Mouse (Mus musculus): ENCODE results near the gene Tedc2. TPM values are rescaled to one million over a fixed set of nuclear protein-coding genes. Genes with fewer than 3 reads are reported as not detected.

Gene Tedc2
- polyA plus RNA-seq, 1 experiment, result 7.7 TPM

DNA sequence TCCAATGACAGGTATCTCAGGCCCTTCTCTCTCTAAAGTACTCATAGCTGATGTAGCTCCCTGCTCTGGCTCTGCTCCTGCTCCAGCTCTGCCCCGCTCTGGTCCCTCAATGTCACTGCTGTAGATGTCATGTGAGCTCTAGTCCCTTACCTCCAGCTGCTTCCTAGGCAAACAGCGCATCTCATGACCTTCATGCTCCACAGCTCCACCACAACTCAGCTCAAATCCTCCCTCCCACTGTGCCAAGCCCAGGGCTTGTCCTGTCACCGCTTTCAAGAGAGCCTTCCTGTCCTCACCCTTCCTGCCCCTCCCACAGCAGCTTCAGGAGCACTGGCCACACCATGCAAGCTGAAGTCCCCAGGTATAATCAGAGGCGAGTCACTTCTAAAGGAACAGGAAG, 20.9 kb downstream of the Tedc2 start:
- no peak overlapping the region for H3K4me3 ChIP-seq (ENCODE audit: insufficient read depth, low read length)
- no peak overlapping the region for H3K27ac ChIP-seq (ENCODE audit: insufficient read depth, low read depth, low read length)
- H3K4me1 ChIP-seq (ENCODE audit: control insufficient read depth, insufficient read depth, low read length), result peaks cover 23% of the 10 kb centered on the region
- TF ChIP-seq CTCF (IDR thresholded peaks at IDR 0.05; ENCODE audit: low read depth, low read length) (no peak), POLR2A (IDR thresholded peaks at IDR 0.05; ENCODE audit: borderline replicate concordance, low read depth, low read length) (no peak)

DNA sequence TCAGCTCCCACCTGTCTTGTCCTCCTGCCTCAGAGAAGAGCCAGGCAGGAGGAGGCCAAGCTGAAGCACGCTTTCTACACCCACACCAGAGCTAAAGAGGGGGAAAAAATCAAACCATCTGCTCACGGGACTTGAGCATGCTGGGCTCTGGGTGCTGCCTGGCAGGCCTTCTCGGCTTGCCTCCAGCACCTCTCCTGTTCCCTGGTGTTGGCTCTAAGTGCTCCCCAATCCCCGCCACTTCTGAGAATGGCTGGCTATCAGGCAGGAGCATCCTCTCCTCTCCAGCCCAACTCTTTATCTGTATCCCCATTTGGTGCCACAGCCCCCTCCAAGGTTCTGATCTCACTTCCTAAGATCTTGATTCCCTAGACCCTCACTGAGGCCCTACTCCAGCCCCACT, 21.4 kb downstream of the Tedc2 start:
- Histone ChIP-seq H3K4me1 (ENCODE audit: control insufficient read depth, insufficient read depth, low read length) (peaks cover 21% of the 10 kb centered on the region), H3K4me3 (ENCODE audit: insufficient read depth, low read length) (no peak overlapping the region), H3K27ac (ENCODE audit: insufficient read depth, low read depth, low read length) (no peak overlapping the region)
- no peak for TF ChIP-seq POLR2A (IDR thresholded peaks at IDR 0.05; ENCODE audit: borderline replicate concordance, low read depth, low read length)
- no peak for TF ChIP-seq CTCF (IDR thresholded peaks at IDR 0.05; ENCODE audit: low read depth, low read length)

DNA sequence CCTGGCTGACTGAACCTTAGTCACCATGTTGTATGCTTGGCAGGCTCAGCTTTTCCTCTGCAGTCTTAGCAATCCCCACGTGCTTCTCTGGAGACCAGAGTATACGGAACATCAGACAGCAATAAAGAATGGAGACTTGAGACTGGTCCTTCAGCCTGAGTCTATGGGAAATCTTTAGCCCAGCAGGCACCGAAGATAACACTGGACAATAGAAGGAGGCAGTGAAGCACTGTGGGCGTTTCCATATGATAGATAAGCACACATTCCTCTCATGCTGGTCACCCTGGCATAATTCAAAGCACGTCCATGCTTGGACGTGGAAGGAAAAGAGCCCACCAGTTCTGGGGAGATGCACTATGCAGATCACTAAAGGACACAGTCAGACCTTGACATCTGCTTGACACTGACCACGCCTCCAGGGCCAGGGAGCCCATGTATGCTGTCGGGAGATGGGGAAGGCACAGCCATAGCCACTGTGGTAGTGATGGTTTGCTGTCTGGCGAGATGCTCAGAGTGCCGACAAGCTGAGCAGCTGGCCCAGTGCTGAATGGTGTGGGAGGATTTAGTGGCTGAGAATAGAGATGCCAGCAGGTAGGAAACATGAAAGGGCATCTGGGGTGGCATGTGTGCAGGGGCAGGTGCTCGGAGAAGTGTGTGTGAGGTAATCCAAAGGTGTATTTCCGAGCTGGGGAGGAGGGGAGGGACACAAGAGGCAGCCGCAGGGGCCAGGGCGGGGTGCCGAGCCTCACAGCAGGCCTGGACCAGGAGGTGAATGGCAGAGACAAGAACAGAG, 23.4 kb downstream of the Tedc2 start:
- H3K4me1 ChIP-seq (ENCODE audit: control insufficient read depth, insufficient read depth, low read length), result peaks cover 33% of the 10 kb centered on the region
- TF ChIP-seq POLR2A (IDR thresholded peaks at IDR 0.05; ENCODE audit: borderline replicate concordance, low read depth, low read length) (no peak), CTCF (IDR thresholded peaks at IDR 0.05; ENCODE audit: low read depth, low read length) (no peak)
- H3K27ac ChIP-seq (ENCODE audit: insufficient read depth, low read depth, low read length), result no peak overlapping the region
- H3K4me3 ChIP-seq (ENCODE audit: insufficient read depth, low read length), result no peak overlapping the region

DNA sequence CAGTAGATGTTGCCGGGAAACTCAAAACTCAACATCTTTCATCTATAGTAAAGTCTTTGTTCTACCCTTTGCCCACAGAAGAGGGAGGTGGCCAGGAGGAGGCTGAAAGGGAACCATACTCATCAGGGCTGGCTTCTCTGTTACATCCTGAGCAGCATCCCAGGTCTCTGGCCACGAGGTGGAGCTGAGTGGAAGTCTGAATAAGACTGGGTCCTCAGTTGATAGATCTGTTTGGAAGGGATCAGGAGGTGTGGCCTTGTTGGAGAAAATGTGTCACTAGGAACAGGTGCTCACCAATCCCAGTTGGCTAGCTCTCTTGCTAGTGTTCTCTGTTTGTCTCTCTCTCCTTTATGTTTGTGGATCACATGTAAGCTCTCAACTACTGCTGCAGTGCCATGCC, 25.3 kb downstream of the Tedc2 start:
- TF ChIP-seq POLR2A (IDR thresholded peaks at IDR 0.05; ENCODE audit: borderline replicate concordance, low read depth, low read length) (no peak), CTCF (IDR thresholded peaks at IDR 0.05; ENCODE audit: low read depth, low read length) (no peak)
- Histone ChIP-seq H3K27ac (ENCODE audit: insufficient read depth, low read depth, low read length) (no peak overlapping the region), H3K4me1 (ENCODE audit: control insufficient read depth, insufficient read depth, low read length) (peaks cover 49% of the 10 kb centered on the region), H3K4me3 (ENCODE audit: insufficient read depth, low read length) (no peak overlapping the region)

DNA sequence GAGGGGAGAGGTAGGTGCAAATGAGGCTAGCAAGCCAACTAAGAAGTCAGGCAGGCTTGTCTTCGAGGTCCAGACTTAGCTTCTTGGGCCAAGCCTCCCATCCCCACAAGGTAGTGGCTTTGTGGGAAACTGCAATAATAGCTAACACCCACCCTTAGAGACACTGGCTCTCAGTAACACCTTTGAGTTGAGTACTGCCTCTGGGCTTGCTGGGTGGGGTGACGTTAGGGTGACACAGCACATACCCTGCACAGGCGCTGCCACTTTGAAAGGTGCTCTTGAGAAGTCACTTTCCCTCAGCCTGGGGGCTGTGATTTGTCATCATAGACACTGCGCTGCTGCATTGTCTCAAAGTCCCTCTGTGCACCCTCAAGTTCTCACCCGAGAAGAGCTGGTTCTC, 26.9 kb downstream of the Tedc2 start:
- Histone ChIP-seq H3K27ac (ENCODE audit: insufficient read depth, low read depth, low read length) (no peak overlapping the region), H3K4me1 (ENCODE audit: control insufficient read depth, insufficient read depth, low read length) (peaks cover 38% of the 10 kb centered on the region), H3K4me3 (ENCODE audit: insufficient read depth, low read length) (no peak overlapping the region)
- no peak for TF ChIP-seq POLR2A (IDR thresholded peaks at IDR 0.05; ENCODE audit: borderline replicate concordance, low read depth, low read length)
- TF ChIP-seq CTCF (IDR thresholded peaks at IDR 0.05; ENCODE audit: low read depth, low read length), result no peak

DNA sequence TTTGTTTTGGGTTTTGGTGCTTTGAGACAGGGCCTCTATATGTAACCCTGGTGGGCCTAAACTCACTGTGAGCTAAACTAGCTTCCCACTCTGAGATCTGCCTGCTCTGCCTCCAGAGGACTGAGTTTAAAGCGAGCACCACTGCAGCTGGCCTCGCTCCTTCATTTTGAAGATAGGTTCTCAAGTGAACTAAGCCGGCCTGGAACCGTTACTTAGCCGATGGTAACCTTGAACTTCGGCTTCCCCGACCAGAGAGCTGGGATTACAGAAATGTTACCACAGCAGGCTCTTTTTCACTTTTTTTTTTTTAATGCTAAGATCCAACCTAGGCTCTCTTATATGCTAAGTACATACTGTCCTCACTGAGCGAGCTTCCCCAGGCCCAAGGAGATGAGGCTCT, 27.4 kb downstream of the Tedc2 start:
- no peak overlapping the region for H3K4me3 ChIP-seq (ENCODE audit: insufficient read depth, low read length)
- H3K27ac ChIP-seq (ENCODE audit: insufficient read depth, low read depth, low read length), result peak overlapping the region; percentile 46
- H3K4me1 ChIP-seq (ENCODE audit: control insufficient read depth, insufficient read depth, low read length), result peaks cover 38% of the 10 kb centered on the region
- TF ChIP-seq POLR2A (IDR thresholded peaks at IDR 0.05; ENCODE audit: borderline replicate concordance, low read depth, low read length), result no peak
- TF ChIP-seq CTCF (IDR thresholded peaks at IDR 0.05; ENCODE audit: low read depth, low read length), result no peak

DNA sequence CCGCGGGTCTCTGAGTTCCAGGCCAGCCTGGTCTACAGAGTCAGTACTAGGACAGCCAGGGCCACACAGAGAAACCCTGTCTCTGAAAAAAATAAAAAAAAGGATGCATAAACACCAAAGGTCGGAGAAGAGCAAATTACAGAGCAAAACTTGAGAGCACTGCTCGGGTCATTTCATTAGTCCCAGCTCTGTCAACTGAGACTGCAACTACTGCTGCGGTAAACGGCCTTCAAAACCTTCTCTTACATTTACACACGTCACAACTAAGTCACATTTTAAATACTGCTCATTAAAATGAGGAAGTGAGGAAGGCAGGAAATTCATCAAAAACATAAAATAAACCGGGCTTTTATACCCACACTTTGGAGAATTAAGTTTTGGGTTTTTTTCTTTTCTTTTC, 27.8 kb downstream of the Tedc2 start:
- H3K4me1 ChIP-seq (ENCODE audit: control insufficient read depth, insufficient read depth, low read length), result peaks cover 38% of the 10 kb centered on the region
- no peak overlapping the region for H3K4me3 ChIP-seq (ENCODE audit: insufficient read depth, low read length)
- peak overlapping the region; percentile 47 for H3K27ac ChIP-seq (ENCODE audit: insufficient read depth, low read depth, low read length)
- TF ChIP-seq CTCF (IDR thresholded peaks at IDR 0.05; ENCODE audit: low read depth, low read length) (no peak), POLR2A (IDR thresholded peaks at IDR 0.05; ENCODE audit: borderline replicate concordance, low read depth, low read length) (no peak)

DNA sequence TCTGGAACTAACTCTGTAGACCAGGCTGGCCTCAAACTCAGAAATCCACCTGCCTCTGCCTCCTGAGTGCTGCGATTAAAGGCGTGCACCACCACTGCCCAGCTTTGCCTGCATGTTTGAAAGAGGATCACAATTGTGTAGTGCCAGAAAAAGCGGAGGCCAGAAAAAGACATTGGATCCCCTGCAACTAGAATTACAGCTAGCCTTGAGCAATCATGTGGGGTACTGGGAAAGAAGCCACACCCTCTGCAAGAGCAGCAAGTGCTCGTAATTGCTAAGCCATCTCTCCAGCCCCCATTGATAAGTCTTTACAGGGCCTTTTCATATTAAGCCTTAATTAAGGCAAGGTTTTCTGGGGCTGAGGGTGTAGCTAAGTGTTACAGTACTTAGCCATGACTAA, 29.2 kb downstream of the Tedc2 start:
- Histone ChIP-seq H3K4me3 (ENCODE audit: insufficient read depth, low read length) (no peak overlapping the region), H3K4me1 (ENCODE audit: control insufficient read depth, insufficient read depth, low read length) (peaks cover 38% of the 10 kb centered on the region), H3K27ac (ENCODE audit: insufficient read depth, low read depth, low read length) (no peak overlapping the region)
- TF ChIP-seq POLR2A (IDR thresholded peaks at IDR 0.05; ENCODE audit: borderline replicate concordance, low read depth, low read length) (no peak), CTCF (IDR thresholded peaks at IDR 0.05; ENCODE audit: low read depth, low read length) (no peak)

DNA sequence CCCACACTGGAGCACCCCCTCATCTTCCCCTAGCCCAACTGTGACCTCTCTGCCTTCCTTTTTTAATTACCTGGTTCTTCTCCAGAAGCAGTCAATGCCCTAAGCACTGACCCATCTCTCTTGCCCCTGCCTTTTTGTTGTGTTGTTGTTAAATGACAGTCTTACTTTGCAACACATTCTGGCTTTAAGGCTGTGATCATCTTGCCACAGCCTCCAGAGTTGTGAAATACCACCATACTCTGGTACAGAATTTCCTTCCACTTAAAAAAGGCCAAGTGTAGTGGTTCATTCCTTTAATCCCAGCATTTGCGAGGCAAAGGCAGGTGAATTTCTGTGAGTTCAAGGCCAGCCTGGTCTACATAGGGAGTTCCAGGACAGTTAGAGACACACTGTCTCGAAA, 29.7 kb downstream of the Tedc2 start:
- no peak overlapping the region for H3K27ac ChIP-seq (ENCODE audit: insufficient read depth, low read depth, low read length)
- no peak for TF ChIP-seq POLR2A (IDR thresholded peaks at IDR 0.05; ENCODE audit: borderline replicate concordance, low read depth, low read length)
- TF ChIP-seq CTCF (IDR thresholded peaks at IDR 0.05; ENCODE audit: low read depth, low read length), result no peak
- no peak overlapping the region for H3K4me3 ChIP-seq (ENCODE audit: insufficient read depth, low read length)
- peaks cover 38% of the 10 kb centered on the region for H3K4me1 ChIP-seq (ENCODE audit: control insufficient read depth, insufficient read depth, low read length)

DNA sequence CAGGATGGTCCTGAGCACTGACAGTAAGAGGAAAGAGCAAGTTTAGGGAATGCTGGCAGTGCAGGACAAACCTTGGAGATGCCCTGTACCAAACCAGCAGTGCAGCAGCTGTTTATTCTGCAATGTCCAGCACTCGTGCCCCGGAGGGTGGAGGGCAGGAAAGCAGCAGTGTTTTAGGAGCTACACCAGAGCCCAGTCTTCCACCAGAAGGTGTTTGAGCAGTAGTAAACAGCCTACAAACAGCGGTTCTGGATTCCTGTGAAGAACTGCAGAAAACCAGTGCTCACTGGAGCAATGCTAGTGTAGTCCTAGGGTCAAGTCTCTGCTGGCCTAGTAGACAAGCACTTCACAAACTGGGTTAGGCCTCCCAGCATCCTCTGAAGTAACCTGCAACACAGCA, 46.4 kb downstream of the Tedc2 start:
- Histone ChIP-seq H3K4me1 (ENCODE audit: control insufficient read depth, insufficient read depth, low read length) (peaks cover 16% of the 10 kb centered on the region), H3K4me3 (ENCODE audit: insufficient read depth, low read length) (no peak overlapping the region), H3K27ac (ENCODE audit: insufficient read depth, low read depth, low read length) (no peak overlapping the region)
- TF ChIP-seq CTCF (IDR thresholded peaks at IDR 0.05; ENCODE audit: low read depth, low read length), result no peak
- TF ChIP-seq POLR2A (IDR thresholded peaks at IDR 0.05; ENCODE audit: borderline replicate concordance, low read depth, low read length), result no peak
